Comparison of ENCODE assay signal across 39 mouse cellular contexts in the genomic region with DNA sequence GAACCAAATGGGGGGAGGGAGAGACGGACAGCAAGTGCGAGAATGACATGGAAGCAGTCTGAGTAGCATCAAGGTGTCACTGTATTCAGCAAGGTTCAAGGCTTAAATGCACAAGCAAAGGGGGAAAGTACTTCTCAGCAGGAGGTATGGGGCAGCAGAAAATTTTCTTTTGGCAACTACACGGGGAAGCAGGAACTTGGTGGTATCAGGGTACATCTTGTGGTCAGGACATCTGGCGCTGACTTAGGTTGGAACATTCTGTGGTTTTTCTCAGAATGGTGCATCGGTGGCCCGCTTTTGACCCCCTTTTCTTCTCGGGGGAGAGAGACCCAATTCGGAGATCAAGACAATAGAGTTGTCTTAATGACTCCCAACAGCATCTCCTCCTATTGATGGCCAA. TPM values are rescaled to one million over a fixed set of nuclear protein-coding genes. Genes with fewer than 3 reads are reported as not detected.
"Had no signal": no experiment of that assay in that cellular context is flagged by ENCODE, and none has a peak within 500 bp of the region (broad histone marks: within the 10 kb centered on the region; RNA-seq: fewer than 3 reads in every experiment).

No protein-coding gene starts in this region.

RNA-seq across cellular contexts. Expression of a gene that starts 2.0 kb away (rescaled TPM):
- total RNA-seq: left cerebral cortex, adult 2 months; left cerebral cortex, adult 8-10 months; left cerebral cortex, postnatal 10 days; left cerebral cortex, postnatal 14 days; left cerebral cortex, postnatal 25 days; left cerebral cortex, postnatal 36 days; left cerebral cortex, postnatal 4 days; liver, adult 2 months; megakaryocyte progenitor cell, adult 5-6 weeks; megakaryocyte, adult 5-6 weeks; megakaryocyte-erythroid progenitor cell, adult 5-6 weeks; midbrain, postnatal 0 days; monocyte, adult 5-6 weeks had no signal
- polyA plus RNA-seq: limb, embryonic 10.5 days; limb, embryonic 11.5 days; limb, embryonic 12.5 days; limb, embryonic 13.5 days; limb, embryonic 14.5 days; limb, embryonic 15.5 days; liver, adult 2 months; liver, embryonic 11.5 days; liver, embryonic 12.5 days; liver, embryonic 13.5 days; liver, embryonic 14.5 days; liver, embryonic 15.5 days; liver, embryonic 16.5 days; lung, adult 2 months; lung, embryonic 14.5 days; lung, embryonic 15.5 days; lung, embryonic 16.5 days; lung, postnatal 0 days; macrophage; midbrain, embryonic 10.5 days; midbrain, embryonic 11.5 days; midbrain, embryonic 12.5 days; midbrain, embryonic 13.5 days; midbrain, embryonic 14.5 days; midbrain, embryonic 15.5 days; midbrain, embryonic 16.5 days; midbrain, postnatal 0 days; myocyte had no signal

RNA-seq across cellular contexts. Expression of a gene that starts 14.7 kb away (rescaled TPM):
- total RNA-seq: left cerebral cortex, adult 2 months; left cerebral cortex, adult 8-10 months; left cerebral cortex, postnatal 10 days; left cerebral cortex, postnatal 14 days; left cerebral cortex, postnatal 25 days; left cerebral cortex, postnatal 36 days; left cerebral cortex, postnatal 4 days; liver, adult 2 months; megakaryocyte progenitor cell, adult 5-6 weeks; megakaryocyte, adult 5-6 weeks; megakaryocyte-erythroid progenitor cell, adult 5-6 weeks; midbrain, postnatal 0 days; monocyte, adult 5-6 weeks had no signal
- polyA plus RNA-seq: limb, embryonic 10.5 days; limb, embryonic 11.5 days; limb, embryonic 12.5 days; limb, embryonic 13.5 days; limb, embryonic 14.5 days; limb, embryonic 15.5 days; liver, adult 2 months; liver, embryonic 11.5 days; liver, embryonic 12.5 days; liver, embryonic 13.5 days; liver, embryonic 14.5 days; liver, embryonic 15.5 days; liver, embryonic 16.5 days; lung, adult 2 months; lung, embryonic 14.5 days; lung, embryonic 15.5 days; lung, embryonic 16.5 days; lung, postnatal 0 days; macrophage; midbrain, embryonic 10.5 days; midbrain, embryonic 11.5 days; midbrain, embryonic 12.5 days; midbrain, embryonic 13.5 days; midbrain, embryonic 14.5 days; midbrain, embryonic 15.5 days; midbrain, embryonic 16.5 days; midbrain, postnatal 0 days; myocyte had no signal

RNA-seq across cellular contexts. Expression of a gene that starts 21.9 kb away (rescaled TPM):
- total RNA-seq: left cerebral cortex, adult 2 months; left cerebral cortex, adult 8-10 months; left cerebral cortex, postnatal 10 days; left cerebral cortex, postnatal 14 days; left cerebral cortex, postnatal 25 days; left cerebral cortex, postnatal 36 days; left cerebral cortex, postnatal 4 days; liver, adult 2 months; megakaryocyte progenitor cell, adult 5-6 weeks; megakaryocyte, adult 5-6 weeks; megakaryocyte-erythroid progenitor cell, adult 5-6 weeks; midbrain, postnatal 0 days; monocyte, adult 5-6 weeks had no signal
- polyA plus RNA-seq: limb, embryonic 10.5 days; limb, embryonic 11.5 days; limb, embryonic 12.5 days; limb, embryonic 13.5 days; limb, embryonic 14.5 days; limb, embryonic 15.5 days; liver, adult 2 months; liver, embryonic 11.5 days; liver, embryonic 12.5 days; liver, embryonic 13.5 days; liver, embryonic 14.5 days; liver, embryonic 15.5 days; liver, embryonic 16.5 days; lung, adult 2 months; lung, embryonic 14.5 days; lung, embryonic 15.5 days; lung, embryonic 16.5 days; lung, postnatal 0 days; macrophage; midbrain, embryonic 10.5 days; midbrain, embryonic 11.5 days; midbrain, embryonic 12.5 days; midbrain, embryonic 13.5 days; midbrain, embryonic 14.5 days; midbrain, embryonic 15.5 days; midbrain, embryonic 16.5 days; midbrain, postnatal 0 days; myocyte had no signal

RNA-seq across cellular contexts. Expression of a gene that starts 27.6 kb away (rescaled TPM):
- total RNA-seq: left cerebral cortex, adult 2 months; left cerebral cortex, adult 8-10 months; left cerebral cortex, postnatal 10 days; left cerebral cortex, postnatal 14 days; left cerebral cortex, postnatal 25 days; left cerebral cortex, postnatal 36 days; left cerebral cortex, postnatal 4 days; liver, adult 2 months; megakaryocyte progenitor cell, adult 5-6 weeks; megakaryocyte, adult 5-6 weeks; megakaryocyte-erythroid progenitor cell, adult 5-6 weeks; midbrain, postnatal 0 days; monocyte, adult 5-6 weeks had no signal
- polyA plus RNA-seq: limb, embryonic 10.5 days; limb, embryonic 11.5 days; limb, embryonic 12.5 days; limb, embryonic 13.5 days; limb, embryonic 14.5 days; limb, embryonic 15.5 days; liver, adult 2 months; liver, embryonic 11.5 days; liver, embryonic 12.5 days; liver, embryonic 13.5 days; liver, embryonic 14.5 days; liver, embryonic 15.5 days; liver, embryonic 16.5 days; lung, adult 2 months; lung, embryonic 14.5 days; lung, embryonic 15.5 days; lung, embryonic 16.5 days; lung, postnatal 0 days; macrophage; midbrain, embryonic 10.5 days; midbrain, embryonic 11.5 days; midbrain, embryonic 12.5 days; midbrain, embryonic 13.5 days; midbrain, embryonic 14.5 days; midbrain, embryonic 15.5 days; midbrain, embryonic 16.5 days; midbrain, postnatal 0 days; myocyte had no signal

RNA-seq across cellular contexts. Expression of a gene that starts 40.1 kb away (rescaled TPM):
- total RNA-seq: left cerebral cortex, adult 2 months; left cerebral cortex, adult 8-10 months; left cerebral cortex, postnatal 10 days; left cerebral cortex, postnatal 14 days; left cerebral cortex, postnatal 25 days; left cerebral cortex, postnatal 36 days; left cerebral cortex, postnatal 4 days; liver, adult 2 months; megakaryocyte progenitor cell, adult 5-6 weeks; megakaryocyte, adult 5-6 weeks; megakaryocyte-erythroid progenitor cell, adult 5-6 weeks; midbrain, postnatal 0 days; monocyte, adult 5-6 weeks had no signal
- polyA plus RNA-seq: limb, embryonic 10.5 days; limb, embryonic 11.5 days; limb, embryonic 12.5 days; limb, embryonic 13.5 days; limb, embryonic 14.5 days; limb, embryonic 15.5 days; liver, adult 2 months; liver, embryonic 11.5 days; liver, embryonic 12.5 days; liver, embryonic 13.5 days; liver, embryonic 14.5 days; liver, embryonic 15.5 days; liver, embryonic 16.5 days; lung, adult 2 months; lung, embryonic 14.5 days; lung, embryonic 15.5 days; lung, embryonic 16.5 days; lung, postnatal 0 days; macrophage; midbrain, embryonic 10.5 days; midbrain, embryonic 11.5 days; midbrain, embryonic 12.5 days; midbrain, embryonic 13.5 days; midbrain, embryonic 14.5 days; midbrain, embryonic 15.5 days; midbrain, embryonic 16.5 days; midbrain, postnatal 0 days; myocyte had no signal
